Mouse (Mus musculus) lung, embryonic 15.5 days (tissue): ENCODE data around the gene Ccl1. TPM values are rescaled to one million over a fixed set of nuclear protein-coding genes. Genes with fewer than 3 reads are reported as not detected.

Source experiments
- ATAC-seq: fragments of 200-750 bp; cut with Nextera tagmentation; 2 replicates; pipeline ENCODE4 v1.8.0; 2017; ENCODE audit warnings: moderate number of reproducible peaks, borderline replicate concordance; ENCODE audit not compliant: low FRiP score, low TSS enrichment; ENCODE audit errors: extremely low read depth
- H3K27ac ChIP-seq: fragments of 300-500 bp; sonication (generic); 2 replicates; pipeline ENCODE4 v1.5.1; 2015; ENCODE audit warnings: moderate library complexity, mild to moderate bottlenecking, inconsistent platforms
- H3K27me3 ChIP-seq: fragments of 300-500 bp; sonication (generic); 2 replicates; pipeline ENCODE4 v1.6.1; 2015; ENCODE audit warnings: inconsistent platforms
- H3K36me3 ChIP-seq: fragments of 300-500 bp; sonication (generic); 2 replicates; pipeline ENCODE4 v1.6.1; 2015; ENCODE audit warnings: inconsistent platforms
- H3K4me1 ChIP-seq: fragments of 300-500 bp; sonication (generic); 2 replicates; pipeline ENCODE4 v1.6.1; 2015; ENCODE audit warnings: inconsistent platforms
- H3K4me2 ChIP-seq: fragments of 300-500 bp; sonication (generic); 2 replicates; pipeline ENCODE4 v1.6.1; 2015; ENCODE audit warnings: inconsistent platforms, mild to moderate bottlenecking, moderate library complexity
- H3K4me3 ChIP-seq: fragments of 300-500 bp; sonication (generic); 2 replicates; pipeline ENCODE4 v1.5.1; 2015; ENCODE audit warnings: mild to moderate bottlenecking, inconsistent platforms
- H3K9ac ChIP-seq: fragments of 300-500 bp; sonication (generic); 2 replicates; pipeline ENCODE4 v1.6.1; 2015; ENCODE audit warnings: inconsistent platforms
- H3K9me3 ChIP-seq: fragments of 300-500 bp; sonication (generic); 2 replicates; pipeline ENCODE4 v1.6.1; 2016; ENCODE audit warnings: inconsistent platforms
- WGBS: fragments of 180-500 bp; shearing (Covaris S2); methylation state at CpG from one replicate; pipeline ENCODE4 v1.1.7; 2015; 5-methylcytosine and 5-hydroxymethylcytosine counted together
- polyA plus RNA-seq: library from polyadenylated mRNA; unstranded; fragments of >200 nt; fragmentation: Nextera tagmentation; extraction: Ambion mirVana; gene quantifications from 2 replicates; pipeline ENCODE4 v1.2.1, GENCODE M21; 2015

Ccl1 gene
- polyA plus RNA-seq, 1 experiment from 2014 or later = not detected

GRCm38 (mm10) chr11:82203706-82204105, 101.8 kb downstream of the Ccl1 start:
- Histone ChIP-seq H3K4me2 (no peak overlapping the region), H3K27ac (no peak overlapping the region), H3K27me3 (no peaks in the 10 kb centered on the region), H3K4me1 (no peaks in the 10 kb centered on the region), H3K9ac (no peak overlapping the region), H3K4me3 (no peak overlapping the region), H3K36me3 (no peaks in the 10 kb centered on the region), H3K9me3 (no peaks in the 10 kb centered on the region)
- WGBS = 82% methylated on average over 3 of the region's 3 CpGs
- ATAC-seq = no peak

GRCm38 (mm10) chr11:82197774-82198173, 107.7 kb downstream of the Ccl1 start:
- no peak overlapping the region for H3K9ac ChIP-seq
- ATAC-seq = no peak
- no peaks in the 10 kb centered on the region for H3K36me3 ChIP-seq
- no peaks in the 10 kb centered on the region for H3K4me1 ChIP-seq
- no peak overlapping the region for H3K27ac ChIP-seq
- WGBS = 74% methylated on average over 3 of the region's 3 CpGs
- no peak overlapping the region for H3K4me2 ChIP-seq
- no peaks in the 10 kb centered on the region for H3K9me3 ChIP-seq
- H3K4me3 ChIP-seq = no peak overlapping the region
- no peaks in the 10 kb centered on the region for H3K27me3 ChIP-seq

- 42% methylated on average over 2 of the region's 2 CpGs for WGBS
- no peak for ATAC-seq
- H3K4me1 ChIP-seq = no peaks in the 10 kb centered on the region
- no peaks in the 10 kb centered on the region for H3K9me3 ChIP-seq
- no peaks in the 10 kb centered on the region for H3K27me3 ChIP-seq
- H3K27ac ChIP-seq = no peak overlapping the region
- H3K9ac ChIP-seq = no peak overlapping the region
- H3K36me3 ChIP-seq = no peaks in the 10 kb centered on the region
- no peak overlapping the region for H3K4me3 ChIP-seq
- H3K4me2 ChIP-seq = no peak overlapping the region
Measured at GRCm38 (mm10) chr11:82194980-82195379, 110.5 kb downstream of the Ccl1 start.

- H3K27me3 ChIP-seq = no peaks in the 10 kb centered on the region
- H3K27ac ChIP-seq = no peak overlapping the region
- no peak overlapping the region for H3K4me3 ChIP-seq
- no peaks in the 10 kb centered on the region for H3K36me3 ChIP-seq
- no peaks in the 10 kb centered on the region for H3K9me3 ChIP-seq
- H3K4me1 ChIP-seq = no peaks in the 10 kb centered on the region
- no peak overlapping the region for H3K9ac ChIP-seq
- no peak overlapping the region for H3K4me2 ChIP-seq
- WGBS = 63% methylated on average over 9 of the region's 9 CpGs
- ATAC-seq = no peak
Measured at GRCm38 (mm10) chr11:82193826-82194225, 111.7 kb downstream of the Ccl1 start.

- H3K36me3 ChIP-seq = no peaks in the 10 kb centered on the region
- no peak overlapping the region for H3K9ac ChIP-seq
- 75% methylated on average over 13 of the region's 13 CpGs for WGBS
- no peak overlapping the region for H3K4me2 ChIP-seq
- no peaks in the 10 kb centered on the region for H3K4me1 ChIP-seq
- no peaks in the 10 kb centered on the region for H3K9me3 ChIP-seq
- H3K4me3 ChIP-seq = no peak overlapping the region
- no peak overlapping the region for H3K27ac ChIP-seq
- H3K27me3 ChIP-seq = no peaks in the 10 kb centered on the region
- no peak for ATAC-seq
Measured at GRCm38 (mm10) chr11:82189782-82190563, 115.5 kb downstream of the Ccl1 start.

- no peaks in the 10 kb centered on the region for H3K27me3 ChIP-seq
- no peak overlapping the region for H3K4me3 ChIP-seq
- H3K9me3 ChIP-seq = no peaks in the 10 kb centered on the region
- H3K36me3 ChIP-seq = no peaks in the 10 kb centered on the region
- H3K27ac ChIP-seq = no peak overlapping the region
- 0 out of 2 replicates have a peak, but pooled peaks cover 3% of the 10 kb centered on the region for H3K4me1 ChIP-seq
- no peak overlapping the region for H3K4me2 ChIP-seq
- no peak for ATAC-seq
- WGBS = 74% methylated on average over 3 of the region's 3 CpGs
- H3K9ac ChIP-seq = no peak overlapping the region
Measured at GRCm38 (mm10) chr11:82185684-82186083, 119.8 kb downstream of the Ccl1 start.

GRCm38 (mm10) chr11:82183281-82183935, 122.1 kb downstream of the Ccl1 start:
- no peaks in the 10 kb centered on the region for H3K9me3 ChIP-seq
- H3K27me3 ChIP-seq = no peaks in the 10 kb centered on the region
- ATAC-seq = no peak
- 66% methylated on average over 6 of the region's 6 CpGs for WGBS
- 0 out of 2 replicates have a peak, but pooled peaks cover 3% of the 10 kb centered on the region for H3K4me1 ChIP-seq
- no peaks in the 10 kb centered on the region for H3K36me3 ChIP-seq
- no peak overlapping the region for H3K4me3 ChIP-seq
- H3K27ac ChIP-seq = no peak overlapping the region
- H3K4me2 ChIP-seq = no peak overlapping the region
- H3K9ac ChIP-seq = no peak overlapping the region

- no peak overlapping the region for H3K9ac ChIP-seq
- no peak for ATAC-seq
- 78% methylated on average over 6 of the region's 6 CpGs for WGBS
- no peaks in the 10 kb centered on the region for H3K27me3 ChIP-seq
- no peaks in the 10 kb centered on the region for H3K9me3 ChIP-seq
- H3K4me1 ChIP-seq = 0 out of 2 replicates have a peak, but pooled peaks cover 3% of the 10 kb centered on the region
- no peaks in the 10 kb centered on the region for H3K36me3 ChIP-seq
- H3K4me3 ChIP-seq = no peak overlapping the region
- no peak overlapping the region for H3K27ac ChIP-seq
- H3K4me2 ChIP-seq = no peak overlapping the region
Measured at GRCm38 (mm10) chr11:82182401-82182800, 123.1 kb downstream of the Ccl1 start.

GRCm38 (mm10) chr11:82181331-82181730, 124.2 kb downstream of the Ccl1 start:
- Histone ChIP-seq H3K36me3 (no peaks in the 10 kb centered on the region), H3K4me3 (no peak overlapping the region), H3K9me3 (no peaks in the 10 kb centered on the region), H3K27me3 (no peaks in the 10 kb centered on the region), H3K4me2 (no peak overlapping the region), H3K9ac (no peak overlapping the region), H3K27ac (no peak overlapping the region), H3K4me1 (0 out of 2 replicates have a peak, but pooled peaks cover 3% of the 10 kb centered on the region)
- 65% methylated on average over 8 of the region's 8 CpGs for WGBS
- no peak for ATAC-seq

GRCm38 (mm10) chr11:82178161-82178560, 127.3 kb downstream of the Ccl1 start:
- H3K4me2 ChIP-seq = no peak overlapping the region
- H3K27me3 ChIP-seq = no peaks in the 10 kb centered on the region
- H3K27ac ChIP-seq = no peak overlapping the region
- H3K9me3 ChIP-seq = no peaks in the 10 kb centered on the region
- H3K9ac ChIP-seq = no peak overlapping the region
- WGBS = 63% methylated on average over 5 of the region's 5 CpGs
- H3K4me3 ChIP-seq = no peak overlapping the region
- H3K36me3 ChIP-seq = no peaks in the 10 kb centered on the region
- ATAC-seq = no peak
- 0 out of 2 replicates have a peak, but pooled peaks cover 10% of the 10 kb centered on the region for H3K4me1 ChIP-seq

- H3K27ac ChIP-seq = no peak overlapping the region
- peaks cover 14% of the 10 kb centered on the region; the same call in 1 of the 2 replicates for H3K4me1 ChIP-seq
- no peaks in the 10 kb centered on the region for H3K9me3 ChIP-seq
- H3K4me3 ChIP-seq = no peak overlapping the region
- H3K27me3 ChIP-seq = no peaks in the 10 kb centered on the region
- H3K9ac ChIP-seq = no peak overlapping the region
- H3K4me2 ChIP-seq = no peak overlapping the region
- H3K36me3 ChIP-seq = no peaks in the 10 kb centered on the region
- peak; percentile 44; the same call in 1 of the 2 replicates for ATAC-seq
- WGBS = 25% methylated on average over 5 of the region's 5 CpGs
Measured at GRCm38 (mm10) chr11:82177711-82178110, 127.8 kb downstream of the Ccl1 start.

- no peak overlapping the region for H3K4me2 ChIP-seq
- 26% methylated on average over 3 of the region's 3 CpGs for WGBS
- H3K27ac ChIP-seq = no peak overlapping the region
- H3K36me3 ChIP-seq = no peaks in the 10 kb centered on the region
- H3K4me3 ChIP-seq = no peak overlapping the region
- no peaks in the 10 kb centered on the region for H3K9me3 ChIP-seq
- H3K27me3 ChIP-seq = no peaks in the 10 kb centered on the region
- ATAC-seq = no peak
- no peak overlapping the region for H3K9ac ChIP-seq
- peaks cover 14% of the 10 kb centered on the region; the same call in 1 of the 2 replicates for H3K4me1 ChIP-seq
Measured at GRCm38 (mm10) chr11:82174794-82175193, 130.7 kb downstream of the Ccl1 start.
